Mouse (Mus musculus): ENCODE data around the gene Zscan4c. TPM values are rescaled to one million over a fixed set of nuclear protein-coding genes. Genes with fewer than 3 reads are reported as not detected.

Zscan4c gene
- total RNA-seq (2023), result not detected

GRCm38 (mm10) chr7:11005445-11005844 is at the start of gene Zscan4c:
TSS of gene Zscan4c (plus strand) at chr7:11005745.

Other genes with a start within 250 kb of the Zscan4c start
- not detected for gene Zscan4b, start 100.7 kb upstream of the Zscan4c start, total RNA-seq (2023)
- not detected for gene Zscan4-ps1, start 63.9 kb downstream of the Zscan4c start, total RNA-seq (2023)
- gene Zscan4d, start 160.4 kb downstream of the Zscan4c start, total RNA-seq (2023), result not detected